Mouse (Mus musculus) cerebellum, adult 18-20 months (tissue): ENCODE measurements around the gene Dcaf4.

ENCODE experiments used
- DNase-seq, 2 experiments: peaks; one replicate each; pipeline ENCODE4 v3.0.0; 2021

The Dcaf4 gene

GRCm38 (mm10) chr12:83520311-83520890 is at the start of gene Dcaf4:
Dcaf4 (plus strand) TSS chr12:83520466.
- peak; percentile 96 to 99 for DNase-seq

GRCm38 (mm10) chr12:83471760-83472159 is 48.5 kb upstream of the Dcaf4 start:
- DNase-seq, result no peak

- no peak for DNase-seq
Observed at GRCm38 (mm10) chr12:83473987-83474600, 46.2 kb upstream of the Dcaf4 start.

- DNase-seq, result no peak
Observed at GRCm38 (mm10) chr12:83475419-83475818, 44.8 kb upstream of the Dcaf4 start.

- DNase-seq, result no peak
Observed at GRCm38 (mm10) chr12:83476277-83476676, 44.0 kb upstream of the Dcaf4 start.

GRCm38 (mm10) chr12:83479140-83479539 is 41.1 kb upstream of the Dcaf4 start:
- no peak for DNase-seq

- DNase-seq, result no peak
Observed at GRCm38 (mm10) chr12:83479818-83480401, 40.4 kb upstream of the Dcaf4 start.

GRCm38 (mm10) chr12:83481439-83481838 is 38.8 kb upstream of the Dcaf4 start:
- DNase-seq, result no peak

GRCm38 (mm10) chr12:83483653-83484052 is 36.6 kb upstream of the Dcaf4 start:
- no peak for DNase-seq

- DNase-seq, result peak; percentile 45 to 50
Observed at GRCm38 (mm10) chr12:83484855-83485745, 35.2 kb upstream of the Dcaf4 start.

GRCm38 (mm10) chr12:83485911-83486670 is 34.2 kb upstream of the Dcaf4 start:
- DNase-seq, result peak; percentile 67 to 76

- peak; percentile 70 to 73 for DNase-seq
Observed at GRCm38 (mm10) chr12:83486671-83487461, 33.4 kb upstream of the Dcaf4 start.

- peak; percentile 100 for DNase-seq
Observed at GRCm38 (mm10) chr12:83487476-83487991, 32.7 kb upstream of the Dcaf4 start, which contains the start of gene Dpf3. Dpf3 (minus strand) TSS chr12:83487716.

GRCm38 (mm10) chr12:83488211-83488941 is 31.9 kb upstream of the Dcaf4 start:
- peak; percentile 52 to 64 for DNase-seq

GRCm38 (mm10) chr12:83489748-83490147 is 30.5 kb upstream of the Dcaf4 start:
- DNase-seq, result no peak

GRCm38 (mm10) chr12:83491609-83492008 is 28.7 kb upstream of the Dcaf4 start:
- no peak for DNase-seq

- no peak for DNase-seq
Observed at GRCm38 (mm10) chr12:83492808-83493207, 27.5 kb upstream of the Dcaf4 start.

- DNase-seq, result no peak
Observed at GRCm38 (mm10) chr12:83494196-83494595, 26.1 kb upstream of the Dcaf4 start.

- no peak for DNase-seq
Observed at GRCm38 (mm10) chr12:83495248-83495960, 24.9 kb upstream of the Dcaf4 start.

GRCm38 (mm10) chr12:83495961-83496282 is 24.3 kb upstream of the Dcaf4 start:
- DNase-seq, result no peak
